In genomic region chr17:44788982-44789747, GRCm38 (mm10) we compare ENCODE assay signal across 12 mouse cellular contexts. TPM values are rescaled to one million over a fixed set of nuclear protein-coding genes. Genes with fewer than 3 reads are reported as not detected.
A peak's percentile ranks its signal among the peaks of the same experiment; 100 is the strongest.
DNase-seq lines count a peak whose midpoint lies in the region; ATAC-seq and TF ChIP-seq lines count a peak whose summit lies in the region.
"Had no signal": no experiment of that assay in that cellular context is flagged by ENCODE, and none has a peak within 500 bp of the region (broad histone marks: within the 10 kb centered on the region; RNA-seq: fewer than 3 reads in every experiment).

No protein-coding gene starts in this region.

- intact Hi-C loops in heart, postnatal 10 days (cut with DNase I) = no loop called here

- peaks cover 10% of the 10 kb centered on the region; the same call in 1 of the 2 replicates for H3K36me3 ChIP-seq in heart, embryonic 12.5 days
- peaks cover 4% of the 10 kb centered on the region; the same call in 1 of the 2 replicates for H3K36me3 ChIP-seq in midbrain, embryonic 14.5 days (ENCODE audit: control insufficient read depth, insufficient read depth, low read length)
- no peaks in the 10 kb centered on the region for H3K36me3 ChIP-seq in midbrain, postnatal 0 days (ENCODE audit: insufficient read depth, low read length)

- WGBS in heart, embryonic 12.5 days = 75% methylated on average over 5 of the region's 5 CpGs
- 57% methylated on average over 5 of the region's 5 CpGs for WGBS in midbrain, embryonic 14.5 days
- WGBS in midbrain, postnatal 0 days = 48% methylated on average over 5 of the region's 5 CpGs

- no peaks in the 10 kb centered on the region; the same call in 1 of the 2 replicates for H3K4me1 ChIP-seq in heart, embryonic 12.5 days (replicated peaks)
- no peaks in the 10 kb centered on the region; the same call in 1 of the 2 replicates for H3K4me1 ChIP-seq in midbrain, embryonic 14.5 days (ENCODE audit: control insufficient read depth, insufficient read depth, low read length)
- no peaks in the 10 kb centered on the region for H3K4me1 ChIP-seq in midbrain, postnatal 0 days (ENCODE audit: insufficient read depth, low read length)

- no peak overlapping the region for H3K9ac ChIP-seq in heart, embryonic 12.5 days
- H3K9ac ChIP-seq in midbrain, embryonic 14.5 days (replicated peaks; ENCODE audit: low read length) = no peak overlapping the region
- no peak overlapping the region for H3K9ac ChIP-seq in midbrain, postnatal 0 days (replicated peaks; ENCODE audit: low read length, poor library complexity, severe bottlenecking)
- H3K9ac ChIP-seq: forebrain, embryonic 12.5 days had no signal

- TF ChIP-seq POLR2A in brain, embryonic 14.5 days (IDR thresholded peaks at IDR 0.05; ENCODE audit: borderline replicate concordance, extremely low read depth, insufficient read depth, insufficient read length, poor library complexity, severe bottlenecking) = no peak

- DNase-seq in heart, postnatal 10 days = peak; percentile 8 to 21
- peak; percentile 21 for DNase-seq in midbrain, embryonic 14.5 days
- no peak for DNase-seq in midbrain, postnatal 0 days (ENCODE audit: low spot score)
- peak; percentile 37 for DNase-seq in brain, embryonic 14.5 days (ENCODE audit: low read depth)
- peak; percentile 50 for DNase-seq in lung, postnatal 36 days
- DNase-seq in spleen, postnatal 36 days (ENCODE audit: low spot score in 2 of 2) = no peak
- no peak for DNase-seq in B cell, adult 2 months
- DNase-seq: gastrocnemius, postnatal 36 days had no signal

- ATAC-seq in heart, embryonic 12.5 days (ENCODE audit: insufficient number of reproducible peaks, low FRiP score) = no peak
- no peak for ATAC-seq in midbrain, embryonic 14.5 days (ENCODE audit: low FRiP score, low TSS enrichment)
- no peak for ATAC-seq in midbrain, postnatal 0 days (ENCODE audit: low FRiP score)
- ATAC-seq: inflammation-experienced regulatory T-cells, adult 6 months had no signal

- no peak overlapping the region for H3K27ac ChIP-seq in heart, embryonic 12.5 days (ENCODE audit: poor library complexity, severe bottlenecking)
- no peak overlapping the region for H3K27ac ChIP-seq in midbrain, embryonic 14.5 days (replicated peaks; ENCODE audit: low read depth, low read length)
- no peak overlapping the region for H3K27ac ChIP-seq in midbrain, postnatal 0 days (ENCODE audit: low read depth, low read length)
- H3K27ac ChIP-seq: forebrain, embryonic 12.5 days had no signal

- no peak overlapping the region for H3K4me2 ChIP-seq in heart, embryonic 12.5 days
- no peak overlapping the region for H3K4me2 ChIP-seq in midbrain, embryonic 14.5 days (ENCODE audit: low read length)
- H3K4me2 ChIP-seq in midbrain, postnatal 0 days (ENCODE audit: low read depth, low read length, poor library complexity, severe bottlenecking) = no peak overlapping the region
- H3K4me2 ChIP-seq: forebrain, embryonic 12.5 days had no signal

- H3K27me3 ChIP-seq in heart, embryonic 12.5 days (replicated peaks) = no peaks in the 10 kb centered on the region
- H3K27me3 ChIP-seq in midbrain, embryonic 14.5 days (ENCODE audit: control insufficient read depth, insufficient read depth, low read length) = no peaks in the 10 kb centered on the region
- H3K27me3 ChIP-seq in midbrain, postnatal 0 days (ENCODE audit: insufficient read depth, low read length) = no peaks in the 10 kb centered on the region
- H3K27me3 ChIP-seq: forebrain, embryonic 12.5 days; megakaryocyte, embryonic 14.5 days had no signal

- TF ChIP-seq CTCF in midbrain, postnatal 0 days (IDR thresholded peaks at IDR 0.05) = no peak; the same call in 1 of the 2 replicates
- no peak for TF ChIP-seq CTCF in brain, embryonic 14.5 days (IDR thresholded peaks at IDR 0.05; ENCODE audit: borderline replicate concordance, extremely low read depth, insufficient read depth, insufficient read length)

- no peak overlapping the region for H3K4me3 ChIP-seq in heart, embryonic 12.5 days
- no peak overlapping the region for H3K4me3 ChIP-seq in midbrain, embryonic 14.5 days (replicated peaks; ENCODE audit: low read depth, low read length)
- no peak overlapping the region for H3K4me3 ChIP-seq in midbrain, postnatal 0 days (ENCODE audit: low read depth, low read length)
- H3K4me3 ChIP-seq: forebrain, embryonic 12.5 days; megakaryocyte, embryonic 14.5 days had no signal

- no peaks in the 10 kb centered on the region for H3K9me3 ChIP-seq in heart, embryonic 12.5 days (replicated peaks)
- no peaks in the 10 kb centered on the region for H3K9me3 ChIP-seq in midbrain, embryonic 14.5 days (ENCODE audit: control insufficient read depth, low read length)
- H3K9me3 ChIP-seq in midbrain, postnatal 0 days (ENCODE audit: low read length) = no peaks in the 10 kb centered on the region
- H3K9me3 ChIP-seq: forebrain, embryonic 12.5 days; megakaryocyte, embryonic 14.5 days had no signal

RNA-seq across cellular contexts. Expression of gene Supt3, which starts 12.2 kb away (rescaled TPM):
- 10 to 100 TPM; 15.2 to 15.4 TPM for total RNA-seq in heart, postnatal 10 days (2021)
- 23.1 and 26.9 TPM in 2 replicates for polyA plus RNA-seq in heart, embryonic 12.5 days (2016; fragmentation: Nextera tagmentation; extraction: Ambion mirVana)
- 19.9 and 21.9 TPM in 2 replicates for polyA plus RNA-seq in midbrain, embryonic 14.5 days (2014; fragmentation: Nextera tagmentation; extraction: Ambion mirVana)
- total RNA-seq in midbrain, postnatal 0 days (2014; rRNA removed) = 4.4 and 5.7 TPM in 2 replicates
- polyA plus RNA-seq in midbrain, postnatal 0 days (2015; fragmentation: Nextera tagmentation; extraction: Ambion mirVana) = 23.3 and 24.0 TPM in 2 replicates
- polyA plus RNA-seq in brain, embryonic 14.5 days (2012; rRNA removed) = 6.4 and 8.9 TPM in 2 replicates

RNA-seq across cellular contexts. Expression of gene Runx2, which starts 25.4 kb away (rescaled TPM):
- under 1 TPM; 0.24 to 0.32 TPM for total RNA-seq in heart, postnatal 10 days (2021)
- 0.35 and 0.77 TPM in 2 replicates for polyA plus RNA-seq in heart, embryonic 12.5 days (2016; fragmentation: Nextera tagmentation; extraction: Ambion mirVana)
- polyA plus RNA-seq in midbrain, embryonic 14.5 days (2014; fragmentation: Nextera tagmentation; extraction: Ambion mirVana) = 0.43 and 0.55 TPM in 2 replicates
- 0.28 and 1.8 TPM in 2 replicates for total RNA-seq in midbrain, postnatal 0 days (2014; rRNA removed)
- polyA plus RNA-seq in midbrain, postnatal 0 days (2015; fragmentation: Nextera tagmentation; extraction: Ambion mirVana) = 0.28 and 0.59 TPM in 2 replicates
- 0.73 and 2.6 TPM in 2 replicates for polyA plus RNA-seq in brain, embryonic 14.5 days (2012; rRNA removed)

Comparison
In these comparisons a context has a peak if more than half of its experiments do, and no peak if none do; other contexts are left out.
1. DNase-seq: peak in heart, postnatal 10 days (2 of 2), midbrain, embryonic 14.5 days (single experiment), brain, embryonic 14.5 days (single experiment) and lung, postnatal 36 days (single experiment); none in midbrain, postnatal 0 days (single experiment), spleen, postnatal 36 days (0 of 2) and B cell, adult 2 months (0 of 2).